Mouse (Mus musculus): ENCODE measurements around the gene Gipc3. TPM values are rescaled to one million over a fixed set of nuclear protein-coding genes. Genes with fewer than 3 reads are reported as not detected.

Gene Gipc3
- total and polyA plus RNA-seq, 3 experiments: 0.08 to 0.09 TPM; not detected in 1

DNA sequence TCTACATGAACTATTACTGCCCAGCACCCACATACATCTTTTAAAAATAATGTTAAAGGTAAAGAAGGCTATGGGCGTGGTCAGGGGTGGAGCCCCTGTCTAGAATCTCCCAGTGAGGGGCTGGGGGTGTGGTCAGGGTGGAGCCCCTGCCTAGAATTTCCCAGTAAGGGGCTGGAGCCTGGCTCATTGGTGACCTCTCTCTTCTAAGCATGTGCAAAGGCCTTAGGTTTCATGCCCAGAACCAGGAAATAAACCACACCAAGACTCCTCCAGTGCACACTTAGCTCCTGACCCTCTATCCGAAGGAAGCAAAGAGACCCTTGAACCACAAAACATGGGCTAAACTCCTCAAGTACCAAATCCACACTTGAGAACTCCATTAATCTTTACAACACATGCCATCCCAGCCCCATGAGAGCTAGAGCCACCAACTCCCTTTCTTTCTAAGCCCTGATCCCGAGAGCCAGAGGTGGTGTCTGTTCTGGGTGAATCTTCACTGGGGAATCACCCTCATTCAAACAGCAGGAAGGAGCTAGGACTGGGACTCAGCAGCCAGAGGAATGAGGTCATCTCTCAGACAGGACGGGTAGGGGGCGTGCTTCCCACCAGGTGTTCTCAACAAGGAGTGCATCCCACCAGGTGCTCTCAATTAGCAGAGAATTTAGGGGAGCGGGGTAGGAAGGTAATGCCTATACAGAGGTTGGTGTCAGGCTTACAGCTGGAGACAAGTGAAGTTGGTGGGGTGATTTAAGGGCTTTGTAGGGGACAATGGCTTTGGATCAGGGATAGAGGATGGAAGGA is 33.7 kb upstream of the Gipc3 start:
- in situ Hi-C loops (cut with MboI; ENCODE audit: low pct_ligation_motif_present, low pct_unique_long_range_greater_than_20kb, low sequenced_read_pairs): no loop called here
- DNase-seq (ENCODE audit: extremely low read depth): peak; percentile 58
- dilution Hi-C loops (cut with MboI; ENCODE audit: extremely low pct_ligation_motif_present, extremely low pct_unique_long_range_greater_than_20kb, low sequenced_read_pairs): no loop called here

DNA sequence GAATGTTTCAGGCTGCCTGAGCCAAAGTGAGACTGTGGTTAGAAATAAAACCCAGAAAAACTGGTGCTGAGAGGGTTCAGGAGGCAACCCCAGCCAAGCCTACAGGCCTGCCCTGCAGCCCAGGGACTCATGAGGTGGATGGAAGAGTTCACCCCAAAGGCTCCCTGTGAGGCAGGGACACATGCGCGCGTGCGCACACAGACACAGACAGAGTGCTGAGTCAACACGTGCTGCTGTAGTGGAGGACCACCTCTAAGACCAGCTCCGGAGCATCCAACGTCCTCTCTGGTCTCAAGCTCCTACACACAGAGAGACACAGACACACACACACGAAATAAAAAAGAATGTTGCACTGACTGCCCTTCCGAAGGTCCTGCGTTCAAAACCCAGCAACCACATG is 32.3 kb upstream of the Gipc3 start:
- Histone ChIP-seq H3K9ac (ENCODE audit: insufficient read depth, low read depth) (no peak overlapping the region), H3K27me3 (replicated peaks) (no peaks in the 10 kb centered on the region), H3K4me3 (replicated peaks in 1 of 3; ENCODE audit: low read depth in 2 of 3, low read length in 2 of 3, poor library complexity in 1 of 3) (no peak overlapping the region), H3K36me3 (replicated peaks in 1 of 2; ENCODE audit: control insufficient read depth in 1 of 2, insufficient read depth in 1 of 2, low read length in 1 of 2) (peaks cover 42 to 51% of the 10 kb centered on the region in 2 experiments), H3K4me2 (ENCODE audit: insufficient read depth, low read depth, poor library complexity, severe bottlenecking) (no peak overlapping the region), H3K79me2 (replicated peaks; ENCODE audit: control insufficient read depth, extremely low read depth, insufficient read depth, poor library complexity, severe bottlenecking) (peaks cover 36% of the 10 kb centered on the region), H3K4me1 (ENCODE audit: control insufficient read depth in 1 of 2, insufficient read depth in 2 of 2) (peaks cover 5 to 42% of the 10 kb centered on the region in 2 experiments; a peak in 3 of 4 replicates), H3K27ac (ENCODE audit: insufficient read depth, low read depth) (no peak overlapping the region), H3K9me3 (replicated peaks; ENCODE audit: low read length) (no peaks in the 10 kb centered on the region)
- no peak for DNase-seq (ENCODE audit: extremely low read depth)
- in situ Hi-C loops (cut with MboI; ENCODE audit: low pct_ligation_motif_present, low pct_unique_long_range_greater_than_20kb, low sequenced_read_pairs): no loop called here
- dilution Hi-C loops (cut with MboI; ENCODE audit: extremely low pct_ligation_motif_present, extremely low pct_unique_long_range_greater_than_20kb, low sequenced_read_pairs): no loop called here
- no peak for TF ChIP-seq NELFE (IDR thresholded peaks at IDR 0.05; ENCODE audit: low read depth, low read length)
- TF ChIP-seq USF2 (conservative IDR thresholded peaks at IDR 0.05; ENCODE audit: low read depth, low read length): no peak
- no peak for TF ChIP-seq CHD1 (IDR thresholded peaks at IDR 0.05; ENCODE audit: low read depth, low read length)
- TF ChIP-seq CHD2 (IDR thresholded peaks at IDR 0.05; ENCODE audit: low read length): no peak
- TF ChIP-seq MXI1 (IDR thresholded peaks at IDR 0.05; ENCODE audit: low read depth, low read length): no peak
- no peak for TF ChIP-seq ZC3H11A (IDR thresholded peaks at IDR 0.05; ENCODE audit: low read depth, low read length)
- no peak for TF ChIP-seq RAD21 (IDR thresholded peaks at IDR 0.05; ENCODE audit: low read depth, low read length)
- TF ChIP-seq POLR2AphosphoS2 (IDR thresholded peaks at IDR 0.05; ENCODE audit: low read depth, low read length): no peak
- no peak for TF ChIP-seq SMC3 (IDR thresholded peaks at IDR 0.05; ENCODE audit: low read depth, low read length)
- TF ChIP-seq MEF2A (IDR thresholded peaks at IDR 0.05; ENCODE audit: borderline replicate concordance, low read depth, low read length): no peak
- TF ChIP-seq GABPA (IDR thresholded peaks at IDR 0.05; ENCODE audit: insufficient replicate concordance, low read depth, low read length): no peak
- TF ChIP-seq ZKSCAN1 (IDR thresholded peaks at IDR 0.05; ENCODE audit: borderline replicate concordance, low read depth, low read length): no peak
- TF ChIP-seq HCFC1 (IDR thresholded peaks at IDR 0.05; ENCODE audit: low read depth, low read length): no peak
- TF ChIP-seq NRF1 (IDR thresholded peaks at IDR 0.05; ENCODE audit: low read depth, low read length): no peak
- TF ChIP-seq KAT2A (IDR thresholded peaks at IDR 0.05; ENCODE audit: insufficient replicate concordance, low read length): no peak

More for the DNA sequence above, 33.7 kb upstream of the Gipc3 start:
- peak; percentile 73 for TF ChIP-seq MXI1 (IDR thresholded peaks at IDR 0.05; ENCODE audit: low read depth, low read length)
- no peak; the same call in 1 of the 2 replicates for TF ChIP-seq RAD21 (IDR thresholded peaks at IDR 0.05; ENCODE audit: low read depth, low read length)
- TF ChIP-seq ZMIZ1 (IDR thresholded peaks at IDR 0.05; ENCODE audit: low read depth, low read length): peak; percentile 71; the same call in 1 of the 2 replicates
- 0 out of 2 replicates have a peak, but pooled peaks have one; percentile 55 for TF ChIP-seq CHD1 (IDR thresholded peaks at IDR 0.05; ENCODE audit: low read depth, low read length)
- TF ChIP-seq PAX5 (IDR thresholded peaks at IDR 0.05; ENCODE audit: low read length): no peak
- TF ChIP-seq NELFE (IDR thresholded peaks at IDR 0.05; ENCODE audit: low read depth, low read length): peak; percentile 69
- peak; percentile 68 for TF ChIP-seq SIN3A (IDR thresholded peaks at IDR 0.05; ENCODE audit: low read length)
- peak; percentile 68 for TF ChIP-seq ELF1 (IDR thresholded peaks at IDR 0.05; ENCODE audit: low read depth, low read length)
- TF ChIP-seq HCFC1 (IDR thresholded peaks at IDR 0.05; ENCODE audit: low read depth, low read length): no peak
- no peak for TF ChIP-seq CHD2 (IDR thresholded peaks at IDR 0.05; ENCODE audit: low read length)
- TF ChIP-seq MYC (IDR thresholded peaks at IDR 0.05; ENCODE audit: low read depth, low read length): peak; percentile 22; the same call in 1 of the 2 replicates
- no peak for TF ChIP-seq POLR2AphosphoS2 (IDR thresholded peaks at IDR 0.05; ENCODE audit: low read depth, low read length)
- TF ChIP-seq ZNF384 (IDR thresholded peaks at IDR 0.05; ENCODE audit: low read depth, low read length): no peak
- TF ChIP-seq NRF1 (IDR thresholded peaks at IDR 0.05; ENCODE audit: low read depth, low read length): peak; percentile 53
- TF ChIP-seq MAFK (IDR thresholded peaks at IDR 0.05; ENCODE audit: insufficient replicate concordance, low read length): no peak
- TF ChIP-seq E2F4 (IDR thresholded peaks at IDR 0.05; ENCODE audit: insufficient replicate concordance, low read depth, low read length): no peak
- TF ChIP-seq MAZ (IDR thresholded peaks at IDR 0.05; ENCODE audit: low read depth, low read length): 0 out of 2 replicates have a peak, but pooled peaks have one; percentile 37
- no peak for TF ChIP-seq ZC3H11A (IDR thresholded peaks at IDR 0.05; ENCODE audit: low read depth, low read length)
- TF ChIP-seq JUN (IDR thresholded peaks at IDR 0.05; ENCODE audit: insufficient read depth, low read depth, low read length): no peak
- no peak for TF ChIP-seq ETS1 (conservative IDR thresholded peaks at IDR 0.05; ENCODE audit: low read depth, low read length)
- no peak for TF ChIP-seq IRF4 (IDR thresholded peaks at IDR 0.05; ENCODE audit: low read depth, low read length)
- TF ChIP-seq TCF12 (IDR thresholded peaks at IDR 0.05; ENCODE audit: low read depth, low read length): no peak
- TF ChIP-seq POLR2A (IDR thresholded peaks at IDR 0.05; ENCODE audit: low read depth, low read length): peak; percentile 61
- TF ChIP-seq USF1 (IDR thresholded peaks at IDR 0.05; ENCODE audit: low read depth, low read length): no peak
- TF ChIP-seq BHLHE40 (IDR thresholded peaks at IDR 0.05; ENCODE audit: low read depth, low read length): 0 out of 2 replicates have a peak, but pooled peaks have one; percentile 10
- no peak for TF ChIP-seq ZKSCAN1 (IDR thresholded peaks at IDR 0.05; ENCODE audit: borderline replicate concordance, low read depth, low read length)
- no peak for TF ChIP-seq EP300 (IDR thresholded peaks at IDR 0.05; ENCODE audit: low read length)
- TF ChIP-seq USF2 (conservative IDR thresholded peaks at IDR 0.05; ENCODE audit: low read depth, low read length): no peak
- TF ChIP-seq MEF2A (IDR thresholded peaks at IDR 0.05; ENCODE audit: borderline replicate concordance, low read depth, low read length): 0 out of 2 replicates have a peak, but pooled peaks have one; percentile 24
- no peak for TF ChIP-seq UBTF (IDR thresholded peaks at IDR 0.05; ENCODE audit: low read depth, low read length)
- TF ChIP-seq MAX (IDR thresholded peaks at IDR 0.05; ENCODE audit: low read length): 0 out of 2 replicates have a peak, but pooled peaks have one; percentile 18
- no peak for TF ChIP-seq GABPA (IDR thresholded peaks at IDR 0.05; ENCODE audit: insufficient replicate concordance, low read depth, low read length)
- TF ChIP-seq SMC3 (IDR thresholded peaks at IDR 0.05; ENCODE audit: low read depth, low read length): no peak
- TF ChIP-seq KAT2A (IDR thresholded peaks at IDR 0.05; ENCODE audit: insufficient replicate concordance, low read length): no peak
- TF ChIP-seq JUND (conservative IDR thresholded peaks at IDR 0.05; ENCODE audit: low read depth, low read length): no peak
- TF ChIP-seq TBP (conservative IDR thresholded peaks at IDR 0.05; ENCODE audit: low read depth, low read length): peak; percentile 48; the same call in 1 of the 2 replicates
- TF ChIP-seq CTCF (conservative IDR thresholded peaks at IDR 0.05 in 1 of 2, IDR thresholded peaks at IDR 0.05 in 1 of 2; ENCODE audit: low read depth in 2 of 2, low read length in 2 of 2): peak in 1 of 2 experiments; percentile 27; a peak in 1 of 4 replicates
- TF ChIP-seq RCOR1 (conservative IDR thresholded peaks at IDR 0.05; ENCODE audit: low read depth, low read length): no peak
- H3K27ac ChIP-seq (ENCODE audit: insufficient read depth, low read depth): peak overlapping the region; percentile 3; the same call in 1 of the 2 replicates
- peaks cover 36% of the 10 kb centered on the region for H3K79me2 ChIP-seq (replicated peaks; ENCODE audit: control insufficient read depth, extremely low read depth, insufficient read depth, poor library complexity, severe bottlenecking)
- H3K9ac ChIP-seq (ENCODE audit: insufficient read depth, low read depth): peak overlapping the region; percentile 90
- no peaks in the 10 kb centered on the region for H3K27me3 ChIP-seq (replicated peaks)
- no peaks in the 10 kb centered on the region for H3K9me3 ChIP-seq (replicated peaks; ENCODE audit: low read length)
- peaks cover 5 to 42% of the 10 kb centered on the region in 2 experiments; a peak in 3 of 4 replicates for H3K4me1 ChIP-seq (ENCODE audit: control insufficient read depth in 1 of 2, insufficient read depth in 2 of 2)
- peak overlapping the region; percentile 94 for H3K4me2 ChIP-seq (ENCODE audit: insufficient read depth, low read depth, poor library complexity, severe bottlenecking)
- H3K36me3 ChIP-seq (replicated peaks in 1 of 2; ENCODE audit: control insufficient read depth in 1 of 2, insufficient read depth in 1 of 2, low read length in 1 of 2): peaks cover 29 to 36% of the 10 kb centered on the region in 2 experiments
- H3K4me3 ChIP-seq (replicated peaks in 1 of 3; ENCODE audit: low read depth in 2 of 3, low read length in 2 of 3, poor library complexity in 1 of 3): peak overlapping the region; percentile 75 to 97 (median 90)
